Mouse (Mus musculus) embryonic facial prominence, embryonic 10.5 days (tissue): Measurements from ENCODE around the gene Ang. TPM values are rescaled to one million over a fixed set of nuclear protein-coding genes. Genes with fewer than 3 reads are reported as not detected.

Experiments
- DNase-seq: peaks from one replicate; pipeline ENCODE4 v3.0.0-alpha.2; 2017; ENCODE audit warnings: low spot score
- H3K27ac ChIP-seq: fragments of 300-500 bp; sonication (generic); replicated peaks from 2 replicates; pipeline ENCODE4 v1.5.1; 2016; ENCODE audit warnings: mild to moderate bottlenecking
- H3K27me3 ChIP-seq: fragments of 300-500 bp; sonication (generic); replicated peaks from 2 replicates; pipeline ENCODE4 v1.6.1; 2016; ENCODE audit warnings: low read depth, mild to moderate bottlenecking; ENCODE audit not compliant: poor library complexity, severe bottlenecking
- H3K36me3 ChIP-seq: fragments of 300-500 bp; sonication (generic); replicated peaks from 2 replicates; pipeline ENCODE4 v1.6.1; 2016; ENCODE audit warnings: mild to moderate bottlenecking, moderate library complexity
- H3K4me1 ChIP-seq: fragments of 300-500 bp; sonication (generic); 2 replicates; pipeline ENCODE4 v1.6.1; 2016
- H3K4me3 ChIP-seq: fragments of 300-500 bp; sonication (generic); 2 replicates; pipeline ENCODE4 v1.5.1; 2016; ENCODE audit warnings: mild to moderate bottlenecking, moderate library complexity
- H3K9me3 ChIP-seq: fragments of 300-500 bp; sonication (generic); 2 replicates; pipeline ENCODE4 v1.6.1; 2016; ENCODE audit warnings: mild to moderate bottlenecking
- WGBS: fragments of 180-500 bp; shearing (Covaris S2); methylation state at CpG from one replicate; pipeline ENCODE4 v1.1.7; 2016; 5-methylcytosine and 5-hydroxymethylcytosine counted together
- polyA plus RNA-seq: library from polyadenylated mRNA; unstranded; fragments of >200 nt; fragmentation: Nextera tagmentation; extraction: Ambion mirVana; gene quantifications from 2 replicates; pipeline ENCODE4 v1.2.1, GENCODE M21; 2016

The Ang gene
- 2.3 and 3.5 TPM in 2 replicates for polyA plus RNA-seq

GRCm38 (mm10) chr14:51090921-51091900 is at the start of gene Ang, which contains the start of gene Rnase4:
Gene Ang (plus strand): TSS chr14:51091150.
Gene Rnase4 (plus strand): TSS chr14:51091077.
- peaks cover 7% of the 10 kb centered on the region; the same call in 1 of the 2 replicates for H3K4me1 ChIP-seq
- no peaks in the 10 kb centered on the region for H3K36me3 ChIP-seq
- H3K27me3 ChIP-seq = 0 out of 2 replicates have a peak, but pooled peaks cover 5% of the 10 kb centered on the region
- no peaks in the 10 kb centered on the region for H3K9me3 ChIP-seq
- DNase-seq = peak; percentile 73
- 9% methylated on average over 33 of the region's 33 CpGs for WGBS
- H3K27ac ChIP-seq = peak within 1 kb of the TSS; percentile 86
- H3K4me3 ChIP-seq = peak within 1 kb of the TSS; percentile 76

DNA sequence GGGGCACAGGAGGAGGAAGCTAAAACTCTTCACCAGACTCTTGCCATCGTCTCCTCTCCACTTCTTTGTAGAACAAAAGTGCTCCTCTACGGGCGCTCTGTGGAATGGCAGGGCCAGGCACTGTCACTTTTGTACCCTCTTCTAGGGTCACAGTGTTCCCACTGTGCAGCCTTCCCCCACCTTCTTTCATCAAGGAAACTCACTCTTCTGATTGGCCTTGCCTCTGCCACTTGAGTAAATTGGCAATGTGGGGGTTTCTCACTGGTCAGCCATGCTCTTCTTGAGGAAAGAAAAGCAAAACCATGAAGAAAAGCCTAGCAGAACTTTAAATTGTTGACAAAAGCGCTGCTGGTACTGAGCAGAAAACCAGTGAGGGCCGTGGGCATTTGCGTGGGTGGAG is 49.2 kb upstream of the Ang start, which contains the start of gene Rnase9:
Rnase9 (minus strand) TSS at position 101 of the 400 bp plus-strand sequence.
- Histone ChIP-seq H3K36me3 (no peaks in the 10 kb centered on the region), H3K4me1 (no peaks in the 10 kb centered on the region), H3K4me3 (no peak within 1 kb of the TSS), H3K9me3 (no peaks in the 10 kb centered on the region), H3K27me3 (no peaks in the 10 kb centered on the region), H3K27ac (no peak within 1 kb of the TSS)
- WGBS = 72% methylated on average over 6 of the region's 6 CpGs
- no peak for DNase-seq

DNA sequence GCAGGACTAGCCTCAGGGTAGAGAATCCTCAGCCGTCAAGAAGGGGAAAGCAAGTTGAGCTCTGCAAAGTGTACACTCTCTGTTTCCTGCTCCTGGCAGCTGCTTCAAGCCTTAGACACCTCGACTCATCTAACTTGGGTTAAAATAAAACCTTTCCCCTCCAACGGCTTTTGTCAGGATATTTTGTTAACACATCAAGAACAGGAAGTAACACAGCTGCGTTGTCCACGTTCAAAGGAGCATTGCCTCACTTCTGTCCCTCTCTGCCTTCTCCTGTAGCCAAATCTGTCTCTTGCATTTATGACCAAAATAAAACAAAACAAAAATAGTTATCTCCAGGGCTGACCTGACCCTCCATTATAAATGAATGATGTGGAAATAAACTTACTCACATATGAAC is 43.1 kb upstream of the Ang start:
- Histone ChIP-seq H3K9me3 (no peaks in the 10 kb centered on the region), H3K27me3 (no peaks in the 10 kb centered on the region; the same call in 1 of the 2 replicates), H3K36me3 (no peaks in the 10 kb centered on the region), H3K27ac (no peak overlapping the region), H3K4me1 (peaks cover 6% of the 10 kb centered on the region), H3K4me3 (no peak overlapping the region)
- 56% methylated on average over 5 of the region's 5 CpGs for WGBS
- no peak for DNase-seq

DNA sequence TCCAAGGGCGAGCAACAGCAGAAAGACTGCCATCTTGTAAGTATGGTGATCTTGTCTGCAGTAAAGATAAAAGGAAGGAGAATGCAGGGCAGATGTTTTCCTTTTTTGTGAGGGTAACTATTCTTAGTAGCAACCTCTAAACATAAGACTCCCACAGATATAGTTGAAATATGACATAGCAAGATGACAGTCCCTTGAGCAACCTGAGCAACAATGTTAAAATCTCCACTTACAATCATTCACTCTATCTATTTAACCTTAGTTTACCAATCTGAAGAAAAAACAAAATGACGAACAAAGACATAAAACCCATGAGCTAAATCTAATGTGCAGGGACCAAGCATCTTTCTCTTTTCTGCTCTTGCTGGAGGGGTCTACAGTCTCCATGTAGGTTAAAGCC is 40.9 kb upstream of the Ang start, which contains the start of gene Rnase11:
Rnase11 (minus strand) TSS at position 101 of the 400 bp plus-strand sequence.
- no peak for DNase-seq
- Histone ChIP-seq H3K9me3 (no peaks in the 10 kb centered on the region), H3K36me3 (no peaks in the 10 kb centered on the region), H3K27me3 (no peaks in the 10 kb centered on the region; the same call in 1 of the 2 replicates), H3K4me1 (peaks cover 16% of the 10 kb centered on the region), H3K4me3 (no peak within 1 kb of the TSS), H3K27ac (no peak within 1 kb of the TSS)
- 87% methylated on average over 2 of the region's 2 CpGs for WGBS

GRCm38 (mm10) chr14:51051941-51052340 is 39.0 kb upstream of the Ang start:
- 59% methylated on average over 5 of the region's 5 CpGs for WGBS
- H3K36me3 ChIP-seq = no peaks in the 10 kb centered on the region
- H3K27me3 ChIP-seq = no peaks in the 10 kb centered on the region; the same call in 1 of the 2 replicates
- H3K4me3 ChIP-seq = no peak overlapping the region
- no peaks in the 10 kb centered on the region for H3K9me3 ChIP-seq
- H3K4me1 ChIP-seq = peaks cover 18% of the 10 kb centered on the region
- no peak overlapping the region for H3K27ac ChIP-seq
- DNase-seq = no peak

DNA sequence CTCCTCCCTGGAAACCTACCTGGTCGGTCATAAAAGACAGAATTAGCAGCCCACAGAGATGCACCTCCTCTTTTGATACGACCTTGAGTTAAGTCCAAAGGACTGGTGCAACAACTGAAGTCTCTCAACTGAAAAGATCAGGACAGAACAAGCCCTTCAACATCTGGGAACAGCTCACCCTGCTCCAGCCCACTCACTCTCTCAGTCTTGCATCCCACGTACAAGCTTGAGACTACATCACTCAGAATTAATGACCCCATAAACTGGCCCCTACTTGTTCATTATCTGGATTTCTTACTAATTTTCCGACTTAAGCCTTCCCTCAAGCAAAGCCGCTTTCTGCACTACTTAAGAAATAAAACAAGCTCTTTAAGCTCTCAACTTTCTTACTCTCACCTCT is 37.8 kb upstream of the Ang start:
- Histone ChIP-seq H3K4me3 (no peak overlapping the region), H3K36me3 (no peaks in the 10 kb centered on the region), H3K9me3 (no peaks in the 10 kb centered on the region), H3K27me3 (no peaks in the 10 kb centered on the region; the same call in 1 of the 2 replicates), H3K4me1 (peaks cover 18% of the 10 kb centered on the region), H3K27ac (no peak overlapping the region)
- no peak for DNase-seq
- WGBS = 63% methylated on average over 5 of the region's 5 CpGs

GRCm38 (mm10) chr14:51054243-51055237 is 36.4 kb upstream of the Ang start:
- Histone ChIP-seq H3K27ac (no peak overlapping the region), H3K4me1 (peaks cover 18% of the 10 kb centered on the region), H3K27me3 (no peaks in the 10 kb centered on the region; the same call in 1 of the 2 replicates), H3K4me3 (no peak overlapping the region), H3K9me3 (no peaks in the 10 kb centered on the region), H3K36me3 (no peaks in the 10 kb centered on the region)
- no peak for DNase-seq
- WGBS = 38% methylated on average over 13 of the region's 13 CpGs

- no peaks in the 10 kb centered on the region for H3K9me3 ChIP-seq
Measured at GRCm38 (mm10) chr14:51057401-51057831, 33.5 kb upstream of the Ang start, which contains the start of gene Rnase12. Gene Rnase12 (minus strand): TSS chr14:51057661.

DNA sequence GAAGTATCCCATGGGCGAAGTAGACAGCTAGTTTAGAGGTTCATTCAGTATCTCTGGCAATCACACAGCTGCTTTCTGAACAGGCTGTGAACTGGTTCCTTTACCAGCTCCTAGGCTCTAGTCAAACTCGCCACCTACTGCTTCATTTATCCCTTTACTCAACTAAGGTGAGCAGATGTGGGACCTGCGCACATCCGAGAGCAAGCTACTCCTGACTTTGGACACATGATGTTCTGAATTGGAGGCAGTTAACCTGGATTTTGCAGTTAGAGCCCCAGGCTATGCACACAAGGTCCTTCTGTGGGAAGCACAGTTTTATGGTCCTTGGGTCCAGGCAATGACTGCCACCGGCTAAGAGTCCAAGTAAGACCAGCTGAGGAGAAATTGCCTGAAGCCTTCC is 30.2 kb upstream of the Ang start:
- WGBS = 88% methylated on average over 5 of the region's 5 CpGs
- Histone ChIP-seq H3K4me1 (peaks cover 8% of the 10 kb centered on the region), H3K27ac (no peak overlapping the region), H3K9me3 (no peaks in the 10 kb centered on the region), H3K27me3 (peaks cover 5% of the 10 kb centered on the region; the same call in 1 of the 2 replicates), H3K4me3 (no peak overlapping the region), H3K36me3 (no peaks in the 10 kb centered on the region)
- no peak for DNase-seq

More at GRCm38 (mm10) chr14:51057401-51057831, 33.5 kb upstream of the Ang start, which contains the start of gene Rnase12:
- no peaks in the 10 kb centered on the region for H3K36me3 ChIP-seq
- H3K4me3 ChIP-seq = no peak within 1 kb of the TSS
- H3K4me1 ChIP-seq = peaks cover 18% of the 10 kb centered on the region
- no peak for DNase-seq
- WGBS = 74% methylated on average over 9 of the region's 9 CpGs
- H3K27me3 ChIP-seq = peaks cover 5% of the 10 kb centered on the region; the same call in 1 of the 2 replicates
- H3K27ac ChIP-seq = no peak within 1 kb of the TSS

DNA sequence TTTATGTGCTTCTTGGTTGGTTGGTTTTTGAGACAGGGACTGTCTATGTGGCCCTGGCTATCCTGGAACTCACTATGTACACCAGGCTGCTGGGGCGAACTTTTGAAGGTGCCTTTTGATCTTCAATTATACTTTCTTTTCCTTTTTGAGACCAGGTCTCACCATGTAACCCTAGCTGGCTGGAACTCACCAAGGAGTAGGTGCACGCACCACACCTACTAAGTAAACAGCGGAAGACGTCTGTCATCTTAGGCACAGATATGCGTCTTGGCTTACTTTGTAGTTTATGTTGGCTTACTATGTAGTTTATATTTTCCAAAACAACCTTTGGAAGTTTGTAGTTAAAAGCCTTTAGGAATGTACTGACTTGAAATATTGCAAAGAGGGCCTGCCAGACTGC is 22.0 kb upstream of the Ang start:
- WGBS = 87% methylated on average over 5 of the region's 5 CpGs
- Histone ChIP-seq H3K27me3 (no peaks in the 10 kb centered on the region), H3K36me3 (no peaks in the 10 kb centered on the region), H3K4me1 (peaks cover 7% of the 10 kb centered on the region; the same call in 1 of the 2 replicates), H3K9me3 (no peaks in the 10 kb centered on the region), H3K27ac (no peak overlapping the region), H3K4me3 (no peak overlapping the region)
- DNase-seq = no peak

DNA sequence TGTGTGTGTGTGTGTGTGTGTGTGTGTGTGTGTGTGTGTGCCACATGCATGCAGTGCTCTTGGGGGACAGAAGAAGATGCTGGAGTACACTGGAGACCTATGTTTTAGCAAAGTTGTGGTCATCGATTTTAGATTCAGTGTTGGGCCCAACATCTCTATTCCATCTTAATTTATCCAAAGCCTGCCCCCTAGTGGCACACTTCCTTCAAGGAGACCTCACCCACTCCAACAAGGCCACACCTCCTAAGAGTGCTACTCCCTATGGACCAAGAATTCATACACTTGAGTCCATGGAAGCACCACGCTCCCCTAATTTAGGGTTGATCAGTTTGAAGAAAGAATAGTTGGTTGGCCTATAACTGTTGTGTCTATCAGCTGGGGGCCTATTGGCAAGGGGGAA is 21.3 kb upstream of the Ang start:
- Histone ChIP-seq H3K27me3 (no peaks in the 10 kb centered on the region), H3K4me1 (peaks cover 7% of the 10 kb centered on the region; the same call in 1 of the 2 replicates), H3K27ac (no peak overlapping the region), H3K4me3 (no peak overlapping the region), H3K9me3 (no peaks in the 10 kb centered on the region), H3K36me3 (no peaks in the 10 kb centered on the region)
- DNase-seq = no peak
- WGBS = 93% methylated on average over 2 of the region's 2 CpGs

- no peaks in the 10 kb centered on the region for H3K4me1 ChIP-seq
- no peak within 1 kb of the TSS for H3K4me3 ChIP-seq
- no peaks in the 10 kb centered on the region for H3K27me3 ChIP-seq
- no peaks in the 10 kb centered on the region for H3K9me3 ChIP-seq
- DNase-seq = no peak
- WGBS = 90% methylated on average over 3 of the region's 3 CpGs
- H3K27ac ChIP-seq = no peak within 1 kb of the TSS
- no peaks in the 10 kb centered on the region for H3K36me3 ChIP-seq
Measured at GRCm38 (mm10) chr14:51074335-51074734, 16.6 kb upstream of the Ang start, which contains the start of gene Olfr750. Gene Olfr750 (minus strand): TSS chr14:51074435.
